Mouse (Mus musculus): ENCODE measurements at regions not wholly inside any gene's neighbourhood (a gene's known extent, or its start where the extent isn't known, plus 50 kb on each side); places are given as distances from the start of the nearest gene placed in this dataset.

DNA sequence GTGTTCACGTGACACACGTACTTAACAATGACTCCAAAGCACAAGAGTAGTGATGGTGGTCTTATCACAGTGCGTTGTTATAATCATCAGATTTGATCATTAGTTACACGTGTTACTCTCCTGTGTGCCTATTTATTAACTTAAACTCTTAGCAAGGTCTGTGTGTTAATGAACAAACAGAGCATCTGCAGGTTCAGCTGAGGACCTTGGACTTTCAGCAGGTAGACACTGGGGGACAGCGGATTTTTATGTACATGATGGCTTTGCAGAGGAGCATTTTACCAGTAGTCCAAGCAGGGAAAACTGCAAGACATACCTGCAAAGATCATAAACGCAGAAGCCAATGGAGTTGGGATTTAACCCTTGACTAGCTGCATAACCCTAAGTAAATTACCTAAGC, 211.7 kb upstream of the Ntm start:
- no peak for DNase-seq (ENCODE audit: low read depth, low spot score)

DNA sequence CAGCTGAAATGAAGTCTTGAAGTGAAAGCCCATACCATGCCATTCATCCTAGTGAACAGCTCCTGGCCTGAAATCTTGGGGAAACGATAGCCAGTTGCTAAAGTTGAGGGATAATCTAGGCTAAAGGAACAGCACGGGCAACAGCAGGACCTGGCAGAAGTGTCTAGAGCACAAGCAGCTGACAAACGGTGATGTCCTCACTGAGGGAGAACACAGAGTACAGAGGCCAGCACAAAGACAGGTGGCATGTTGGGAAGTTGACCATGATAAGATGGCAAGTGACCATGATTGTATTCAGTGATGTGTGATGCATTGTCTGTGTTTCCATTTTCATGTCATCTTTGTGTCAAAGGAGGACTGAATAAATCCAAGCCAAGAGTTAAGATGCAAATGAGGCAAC, 212.4 kb upstream of the Ntm start:
- DNase-seq (ENCODE audit: low read depth, low spot score): no peak

DNA sequence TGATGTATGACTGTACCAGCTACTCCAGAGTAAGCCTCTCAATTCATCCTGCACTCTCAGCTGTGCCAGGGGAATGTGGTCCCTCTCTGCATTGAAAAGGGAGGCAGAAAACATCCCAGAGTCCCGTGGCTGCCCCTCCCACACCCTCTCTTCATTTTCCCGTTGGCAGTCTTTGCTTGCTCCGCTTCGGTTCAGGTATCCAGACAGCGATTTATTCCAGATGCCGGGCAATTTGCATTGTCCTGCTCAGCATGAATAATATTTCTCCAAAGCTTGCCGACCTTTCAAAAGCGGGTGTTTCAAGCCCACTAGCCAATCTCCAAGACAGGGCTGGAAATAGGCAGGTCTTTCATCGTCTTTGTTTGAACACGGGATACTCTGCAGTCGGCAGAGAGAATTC, 220.5 kb upstream of the Ntm start:
- no peak for DNase-seq (ENCODE audit: low read depth, low spot score)

DNA sequence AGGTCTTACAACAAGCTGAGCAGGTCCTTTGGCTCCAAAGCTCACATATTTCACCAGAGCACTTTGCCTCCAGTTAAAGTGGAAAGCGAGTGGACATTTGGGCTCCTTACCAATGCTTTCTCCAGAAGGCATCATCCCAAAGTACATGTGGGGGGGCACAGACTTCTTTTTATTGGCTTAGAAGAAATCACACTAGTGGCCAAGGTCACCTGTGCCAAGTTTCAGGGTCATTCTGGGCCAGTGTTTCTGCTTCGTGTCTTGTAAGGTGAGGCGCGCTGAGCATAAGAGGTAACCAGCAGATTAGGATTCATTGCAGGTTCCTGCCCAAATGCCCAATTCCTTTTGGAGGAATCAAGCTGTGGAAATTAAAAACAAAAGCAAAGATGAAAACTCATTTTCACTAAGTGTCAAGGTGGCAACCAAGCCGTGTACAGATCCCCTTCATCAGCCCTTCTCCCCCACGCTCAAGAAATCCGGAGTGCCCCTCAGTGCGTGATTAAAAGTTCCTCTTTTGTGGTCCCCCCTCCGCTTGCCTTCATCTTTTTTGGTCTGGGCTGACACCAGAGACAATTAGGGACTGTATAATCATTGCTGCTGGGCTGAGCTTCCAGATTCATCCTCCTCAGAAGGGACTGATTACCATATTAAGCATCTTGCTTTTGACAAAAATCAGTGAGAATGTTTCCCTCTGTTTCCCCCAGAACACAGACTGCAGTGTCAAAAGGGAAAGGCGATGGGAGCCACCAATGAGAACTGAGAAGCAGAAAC, 222.2 kb upstream of the Ntm start:
- DNase-seq (ENCODE audit: low read depth, low spot score): no peak

DNA sequence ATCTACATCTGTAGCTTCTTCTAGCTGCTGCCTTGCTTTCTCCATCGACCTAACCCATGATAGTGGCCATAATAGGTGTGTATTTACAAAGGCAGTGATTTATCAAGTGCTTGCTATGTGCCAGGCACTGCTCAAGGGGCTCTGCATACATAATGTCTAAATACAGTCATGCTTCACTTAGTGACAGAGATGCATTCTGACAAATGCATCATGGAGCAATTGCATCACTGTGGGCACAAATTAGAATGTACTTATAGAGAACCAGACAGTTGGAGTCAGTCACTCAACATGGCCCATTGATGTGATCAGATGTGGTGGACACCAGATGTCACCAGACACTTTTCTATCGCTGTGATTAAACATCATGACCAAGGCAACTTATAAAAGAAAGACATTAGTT, 223.3 kb upstream of the Ntm start:
- no peak for DNase-seq (ENCODE audit: low read depth, low spot score)

- DNase-seq (ENCODE audit: low read depth, low spot score): no peak
These were observed 227.1 kb upstream of the Ntm start for GRCm38 (mm10) chr9:30190078-30190477.

DNA sequence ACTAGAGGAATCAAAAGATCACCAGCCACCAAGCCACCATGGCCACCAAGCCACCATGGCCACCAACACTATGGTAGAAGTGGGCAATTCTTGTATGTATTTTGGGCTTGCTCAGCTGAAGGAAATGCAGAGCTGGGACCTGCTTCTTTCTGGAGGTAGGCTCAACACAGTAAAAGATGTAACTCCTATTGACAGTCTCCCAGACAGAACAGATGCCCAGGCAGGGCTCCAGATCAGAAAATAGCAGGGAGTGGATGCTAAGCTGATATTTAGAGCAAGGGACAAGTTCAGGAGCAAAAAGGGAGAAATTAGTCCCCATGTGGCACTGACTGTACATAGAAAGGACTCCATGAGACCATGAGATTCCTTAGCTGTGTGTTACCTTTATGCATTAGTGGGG, 228.2 kb upstream of the Ntm start:
- DNase-seq (ENCODE audit: low read depth, low spot score): no peak

GRCm38 (mm10) chr9:30191902-30192301, 229.0 kb upstream of the Ntm start:
- no peak for DNase-seq (ENCODE audit: low read depth, low spot score)

DNA sequence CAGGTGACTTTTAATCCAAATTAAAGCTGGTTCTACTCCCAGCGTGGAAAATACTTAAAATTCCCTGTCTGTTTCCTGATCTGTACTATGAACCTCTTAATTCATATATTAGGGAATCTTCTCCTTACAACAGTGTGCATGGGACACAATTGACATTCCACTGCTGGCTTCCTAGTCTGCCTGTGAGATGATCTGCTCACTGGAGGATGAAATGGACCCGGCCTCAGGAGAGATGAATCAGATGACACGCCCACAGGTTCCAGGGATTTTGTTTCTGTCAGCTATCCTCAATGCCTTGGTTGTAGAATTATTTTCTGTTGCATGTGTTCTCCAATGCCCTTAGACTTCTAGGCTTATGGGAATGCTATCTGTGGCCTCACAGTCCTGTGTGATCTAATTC, 231.9 kb upstream of the Ntm start:
- DNase-seq (ENCODE audit: low read depth, low spot score): no peak

GRCm38 (mm10) chr9:30202411-30202810, 224.5 kb upstream of the Snx19 start:
- DNase-seq (ENCODE audit: low read depth, low spot score): no peak

DNA sequence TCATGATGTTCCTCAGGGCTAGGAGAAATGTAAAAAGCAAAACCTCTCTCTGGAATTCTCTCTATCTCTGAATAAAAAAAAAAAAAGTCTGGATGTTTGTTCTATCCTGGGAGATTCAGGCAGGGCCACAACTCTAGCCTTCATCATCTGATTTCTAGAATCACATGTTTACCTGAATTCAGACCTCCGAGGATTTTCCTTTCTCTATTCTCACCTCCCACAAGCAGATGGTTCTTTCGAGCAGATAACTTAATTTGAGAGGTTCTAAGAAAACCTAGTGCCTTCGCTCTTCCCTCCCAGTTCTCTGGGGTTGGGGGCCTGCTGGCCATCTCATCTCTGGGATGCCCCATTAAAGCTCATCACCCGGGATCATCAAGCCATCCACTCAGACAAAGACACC, 219.3 kb upstream of the Snx19 start:
- DNase-seq (ENCODE audit: low read depth, low spot score): no peak

DNA sequence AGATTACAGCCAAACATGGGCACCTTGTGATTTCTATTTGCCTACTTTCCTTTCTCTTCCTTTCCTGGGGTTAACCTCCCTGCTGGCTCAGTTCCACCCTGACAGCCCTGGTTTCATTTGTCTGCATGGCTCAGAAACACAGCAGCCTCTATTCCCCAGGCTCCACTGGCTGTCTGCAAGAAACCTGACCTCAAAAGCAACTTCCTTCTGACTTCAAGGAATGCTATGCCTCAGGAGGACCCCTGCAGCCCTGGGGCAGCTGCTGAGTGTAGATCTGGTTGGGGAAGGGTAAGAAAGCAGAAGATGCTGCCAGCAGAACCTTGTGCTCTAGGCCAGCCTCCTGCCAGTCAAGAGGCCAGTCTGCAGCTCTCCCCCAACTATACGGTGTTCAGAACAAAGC, 217.1 kb upstream of the Snx19 start:
- DNase-seq (ENCODE audit: low read depth, low spot score): no peak

- no peak for DNase-seq (ENCODE audit: low read depth, low spot score)
These were observed 214.3 kb upstream of the Snx19 start for GRCm38 (mm10) chr9:30212471-30213075.

DNA sequence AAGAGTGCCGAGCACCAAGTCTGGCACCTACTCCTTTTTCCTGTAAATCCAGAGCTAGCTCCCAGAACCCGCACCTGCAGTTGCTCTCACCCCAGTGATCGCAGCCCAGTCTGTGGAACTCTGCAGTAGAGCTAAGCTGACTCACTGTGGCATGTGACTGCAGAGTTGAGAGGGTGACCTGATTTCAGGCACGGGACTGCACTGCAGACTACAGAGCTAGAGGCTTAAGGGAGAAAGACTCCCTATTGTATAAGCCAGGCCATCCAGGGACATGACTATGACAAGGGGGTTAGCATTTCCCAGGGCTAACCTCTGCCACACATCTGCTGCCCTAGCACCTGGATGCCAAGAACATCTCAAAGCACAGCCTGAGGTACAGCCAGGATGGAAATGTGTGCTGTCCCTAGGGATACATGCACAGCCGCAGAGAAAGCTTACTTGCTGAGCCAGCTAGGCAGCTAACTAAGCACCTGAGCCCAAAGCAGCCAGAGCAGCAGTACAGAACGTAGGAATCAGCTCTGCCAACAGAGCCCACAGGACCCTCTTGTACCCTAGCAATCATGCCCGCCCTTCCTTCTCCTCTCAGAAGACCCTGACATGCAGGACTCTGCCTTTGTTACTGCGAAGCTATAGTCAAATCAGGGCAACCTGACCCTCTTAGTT, 192.3 kb upstream of the Snx19 start:
- no peak for DNase-seq (ENCODE audit: low read depth, low spot score)

- DNase-seq (ENCODE audit: low read depth, low spot score): no peak
These were observed 191.1 kb upstream of the Snx19 start for GRCm38 (mm10) chr9:30235791-30236190.

GRCm38 (mm10) chr9:30242107-30242506, 184.8 kb upstream of the Snx19 start:
- no peak for DNase-seq (ENCODE audit: low read depth, low spot score)

- peak; percentile 3 for DNase-seq (ENCODE audit: low read depth, low spot score)
These were observed 162.3 kb upstream of the Snx19 start for GRCm38 (mm10) chr9:30264533-30265168.

- no peak for DNase-seq (ENCODE audit: low read depth, low spot score)
These were observed 155.8 kb upstream of the Snx19 start for GRCm38 (mm10) chr9:30271081-30271480.

GRCm38 (mm10) chr9:30273836-30274235, 153.1 kb upstream of the Snx19 start:
- no peak for DNase-seq (ENCODE audit: low read depth, low spot score)

DNA sequence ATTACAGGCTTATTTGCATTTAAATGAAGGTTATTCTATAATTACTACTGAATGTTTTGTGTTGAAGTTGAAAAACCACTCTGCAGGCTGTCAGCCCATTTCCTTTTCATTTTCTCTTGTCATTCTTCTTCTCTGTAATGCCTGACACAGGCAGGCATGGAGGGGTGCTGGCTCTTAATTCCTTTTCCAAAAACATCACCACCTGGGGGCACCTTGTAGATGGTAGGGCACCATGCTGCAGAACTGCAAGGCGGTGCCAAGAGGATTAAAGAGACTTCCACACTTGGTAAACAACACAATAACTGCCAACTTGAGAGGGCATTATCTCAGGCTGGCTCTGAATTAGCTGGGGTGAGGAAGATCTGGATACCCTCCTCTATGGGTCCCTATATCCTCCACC, 148.7 kb upstream of the Snx19 start:
- DNase-seq (ENCODE audit: low read depth, low spot score): no peak

GRCm38 (mm10) chr9:30283080-30283770, 143.7 kb upstream of the Snx19 start:
- DNase-seq (ENCODE audit: low read depth, low spot score): no peak

DNA sequence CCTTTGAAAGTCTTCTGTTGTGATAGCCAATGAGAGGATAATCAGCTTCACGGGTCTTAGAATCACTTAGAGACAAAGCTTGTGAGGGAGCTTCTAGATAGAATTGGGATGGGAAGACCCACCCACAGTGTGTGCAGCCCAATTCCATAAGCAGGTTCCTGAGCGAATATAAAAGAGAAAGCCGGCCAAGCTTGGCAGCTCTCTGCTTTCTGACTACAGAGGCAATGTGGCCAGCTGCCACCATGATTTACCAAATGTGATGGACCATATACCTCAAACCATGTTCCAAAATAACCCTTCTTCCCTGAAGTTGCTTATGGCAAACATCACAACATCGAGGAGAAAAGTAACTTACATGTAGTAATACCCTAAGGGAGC, 143.1 kb upstream of the Snx19 start:
- no peak for DNase-seq (ENCODE audit: low read depth, low spot score)
